Mouse (Mus musculus) heart, adult 2 months (tissue): ENCODE measurements at regions not wholly inside any gene's neighbourhood (a gene's known extent, or its start where the extent isn't known, plus 50 kb on each side); places are given as distances from the start of the nearest gene placed in this dataset.
A peak's percentile ranks its signal among the peaks of the same experiment; 100 is the strongest.

Experiments used
- DNase-seq, 2 experiments: peaks; one replicate each; pipeline ENCODE4 v3.0.0; 2021
- H3K27ac ChIP-seq: fragments of 200-600 bp; 2 replicates; pipeline ENCODE4 v1.8.1; 2022
- H3K27me3 ChIP-seq: fragments of 200-500 bp; 2 replicates; pipeline ENCODE4 v1.6.1; 2012; ENCODE audit warnings: mild to moderate bottlenecking, low read length, inconsistent platforms, mixed read lengths; ENCODE audit not compliant: control insufficient read depth, insufficient read depth
- H3K36me3 ChIP-seq: fragments of 200-500 bp; 2 replicates; pipeline ENCODE4 v1.6.1; 2012; ENCODE audit warnings: low read length, inconsistent platforms; ENCODE audit not compliant: control insufficient read depth, insufficient read depth
- H3K4me1 ChIP-seq: fragments of 200-500 bp; 2 replicates; pipeline ENCODE4 v1.6.1; 2011; ENCODE audit warnings: low read length; ENCODE audit not compliant: control insufficient read depth, insufficient read depth
- H3K4me3 ChIP-seq: fragments of 200-600 bp; 2 replicates; pipeline ENCODE4 v1.8.1; 2022
- H3K79me2 ChIP-seq: fragments of 200-500 bp; replicated peaks from 2 replicates; pipeline ENCODE4 v1.6.1; 2012; ENCODE audit warnings: mild to moderate bottlenecking, inconsistent platforms, low read length, moderate library complexity, mixed read lengths; ENCODE audit not compliant: control insufficient read depth, insufficient read depth
- H3K9ac ChIP-seq: fragments of 200-500 bp; 2 replicates; pipeline ENCODE4 v1.6.1; 2012; ENCODE audit warnings: low read depth, mild to moderate bottlenecking, control low read depth, inconsistent platforms, low read length, mixed read lengths
- CTCF ChIP-seq: fragments of 200-600 bp; IDR thresholded peaks from 2 replicates; pipeline ENCODE4 v1.8.1; 2022; ENCODE audit warnings: antibody characterized with exemption, mild to moderate bottlenecking, moderate library complexity
- EP300 ChIP-seq: fragments of 200-500 bp; IDR thresholded peaks from 2 replicates; pipeline ENCODE4 v1.6.1; 2011; ENCODE audit warnings: low read depth, low read length, control low read depth; ENCODE audit not compliant: insufficient read depth
- POLR2A ChIP-seq: fragments of 200-500 bp; IDR thresholded peaks from 2 replicates; pipeline ENCODE4 v1.6.1; 2011; ENCODE audit warnings: mild to moderate bottlenecking, low read depth, low read length, control low read depth; ENCODE audit not compliant: insufficient read depth
- WGBS: fragments of 180-500 bp; shearing (Covaris S2); methylation state at CpG from one replicate; pipeline ENCODE4 v1.1.7; 2018; 5-methylcytosine and 5-hydroxymethylcytosine counted together
- intact Hi-C: fragments of 180-260 bp; cut with DNase I; formaldehyde crosslinking; loops from one replicate; pipeline ENCODE4 v1.15.1; 2025

GRCm38 (mm10) chr1:97496915-97497314 is 165.0 kb downstream of the D1Ertd622e start:
- intact Hi-C loops, result loop anchor here (1.0 kb wide), 1 partner anchor 192 kb away; no protein-coding TSS in a partner anchor
- Histone ChIP-seq H3K4me3 (no peak overlapping the region), H3K27ac (no peak overlapping the region), H3K27me3 (no peaks in the 10 kb centered on the region), H3K79me2 (no peaks in the 10 kb centered on the region), H3K36me3 (no peaks in the 10 kb centered on the region), H3K4me1 (no peaks in the 10 kb centered on the region), H3K9ac (no peak overlapping the region)
- no peak for TF ChIP-seq POLR2A
- peak; percentile 44 for TF ChIP-seq CTCF
- 52% methylated on average over 1 of the region's 1 CpGs for WGBS
- DNase-seq, result no peak

GRCm38 (mm10) chr1:97479921-97480320 is 182.0 kb downstream of the D1Ertd622e start:
- Histone ChIP-seq H3K4me1 (no peaks in the 10 kb centered on the region), H3K4me3 (no peak overlapping the region), H3K27me3 (no peaks in the 10 kb centered on the region), H3K36me3 (no peaks in the 10 kb centered on the region), H3K27ac (no peak overlapping the region), H3K79me2 (no peaks in the 10 kb centered on the region), H3K9ac (no peak overlapping the region)
- no peak for TF ChIP-seq EP300
- no peak for TF ChIP-seq CTCF
- TF ChIP-seq POLR2A, result no peak
- no peak for DNase-seq
- 33% methylated on average over 2 of the region's 2 CpGs for WGBS
- intact Hi-C loops, result no loop called here
